ENCODE assay signal across 9 mouse cellular contexts in genomic region chr12:31005010-31005409, GRCm38 (mm10).
A peak's percentile ranks its signal among the peaks of the same experiment; 100 is the strongest.
DNase-seq lines count a peak whose midpoint lies in the region; ATAC-seq and TF ChIP-seq lines count a peak whose summit lies in the region.
"Had no signal": no experiment of that assay in that cellular context is flagged by ENCODE, and none has a peak within 500 bp of the region (broad histone marks: within the 10 kb centered on the region; RNA-seq: fewer than 3 reads in every experiment).

No protein-coding gene starts in this region.

- H3K9ac ChIP-seq in liver, embryonic 14.5 days (replicated peaks), result no peak overlapping the region
- H3K9ac ChIP-seq: heart, embryonic 15.5 days had no signal

- H3K27ac ChIP-seq in liver, embryonic 14.5 days, result no peak overlapping the region
- H3K27ac ChIP-seq: heart, embryonic 15.5 days had no signal

- no peak overlapping the region for H3K4me3 ChIP-seq in liver, embryonic 14.5 days (ENCODE audit: insufficient read depth in 1 of 2, low read depth in 2 of 2, low read length in 2 of 2)
- H3K4me3 ChIP-seq: heart, embryonic 15.5 days had no signal

- peak; percentile 60 for ATAC-seq in CD4-positive, CD25-positive, alpha-beta regulatory T cell, adult 4 months
- ATAC-seq in common myeloid progenitor, adult 5-6 weeks (replicated peaks; ENCODE audit: low read depth, poor library complexity, severe bottlenecking), result peak; percentile 88
- peak; percentile 91 for ATAC-seq in granulocyte monocyte progenitor cell, adult 5-6 weeks (replicated peaks; ENCODE audit: poor library complexity, severe bottlenecking)
- 0 out of 2 replicates have a peak, but pooled peaks have one; percentile 43 for ATAC-seq in liver, embryonic 14.5 days (ENCODE audit: insufficient read depth)

- peak; percentile 39 for DNase-seq in WW6 (ENCODE audit: low read depth, low spot score)
- peak; percentile 83 to 94 for DNase-seq in kidney, postnatal 25 days
- DNase-seq in liver, embryonic 14.5 days (ENCODE audit: low read depth in 3 of 3, low spot score in 3 of 3), result peak; percentile 51 to 54 (median 53)
- peak; percentile 49 for DNase-seq in right cerebral cortex, adult 18-20 months
- peak; percentile 85 for DNase-seq in urinary bladder, postnatal 14 days (ENCODE audit: low spot score)

- no peaks in the 10 kb centered on the region for H3K36me3 ChIP-seq in liver, embryonic 14.5 days (replicated peaks; ENCODE audit: control insufficient read depth, insufficient read depth, low read depth)
- H3K36me3 ChIP-seq: heart, embryonic 15.5 days had no signal

- H3K9me3 ChIP-seq in liver, embryonic 14.5 days (ENCODE audit: control insufficient read depth, low read length), result no peaks in the 10 kb centered on the region
- H3K9me3 ChIP-seq: heart, embryonic 15.5 days had no signal

- TF ChIP-seq EP300 in liver, embryonic 14.5 days (IDR thresholded peaks at IDR 0.05; ENCODE audit: low read depth), result no peak

- TF ChIP-seq CTCF in liver, embryonic 14.5 days (IDR thresholded peaks at IDR 0.05; ENCODE audit: low read depth), result peak; percentile 87

- H3K4me1 ChIP-seq in liver, embryonic 14.5 days (replicated peaks; ENCODE audit: control insufficient read depth in 2 of 2, insufficient read depth in 2 of 2, low read length in 1 of 2), result no peaks in the 10 kb centered on the region
- H3K4me1 ChIP-seq: heart, embryonic 15.5 days had no signal

- H3K4me2 ChIP-seq in liver, embryonic 14.5 days (ENCODE audit: low read depth), result no peak overlapping the region
- H3K4me2 ChIP-seq: heart, embryonic 15.5 days had no signal

- WGBS in liver, embryonic 14.5 days (ENCODE audit: insufficient replicate concordance), result 13% methylated on average over 3 of the region's 3 CpGs

- H3K27me3 ChIP-seq in liver, embryonic 14.5 days (ENCODE audit: control insufficient read depth, insufficient read depth, low read length), result no peaks in the 10 kb centered on the region
- H3K27me3 ChIP-seq: heart, embryonic 15.5 days had no signal
